Mouse (Mus musculus) heart, postnatal 14 days (tissue): ENCODE results near the gene Gprin2. TPM values are rescaled to one million over a fixed set of nuclear protein-coding genes. Genes with fewer than 3 reads are reported as not detected.
A peak's percentile ranks its signal among the peaks of the same experiment; 100 is the strongest.

Source experiments
- DNase-seq, 2 experiments: peaks; one replicate each; pipeline ENCODE4 v3.0.0; 2021 to 2022
- intact Hi-C: fragments of 180-260 bp; cut with DNase I; formaldehyde crosslinking; loops from one replicate; pipeline ENCODE4 v1.15.1; 2025
- long read RNA-seq, 2 experiments: library from polyadenylated mRNA; stranded (forward); transcript quantifications; one replicate each; pipeline ENCODE4 v2.0.0; 2021
- total RNA-seq, 2 experiments: library from RNA; stranded (reverse); gene quantifications; 2 replicates each; pipeline ENCODE4 v1.2.3; 2021

Gprin2 gene
- under 1 TPM; 0.07 TPM for total RNA-seq
- long read RNA-seq, experiment 1 = 0 reads
- long read RNA-seq, experiment 2 = 0 reads

DNA sequence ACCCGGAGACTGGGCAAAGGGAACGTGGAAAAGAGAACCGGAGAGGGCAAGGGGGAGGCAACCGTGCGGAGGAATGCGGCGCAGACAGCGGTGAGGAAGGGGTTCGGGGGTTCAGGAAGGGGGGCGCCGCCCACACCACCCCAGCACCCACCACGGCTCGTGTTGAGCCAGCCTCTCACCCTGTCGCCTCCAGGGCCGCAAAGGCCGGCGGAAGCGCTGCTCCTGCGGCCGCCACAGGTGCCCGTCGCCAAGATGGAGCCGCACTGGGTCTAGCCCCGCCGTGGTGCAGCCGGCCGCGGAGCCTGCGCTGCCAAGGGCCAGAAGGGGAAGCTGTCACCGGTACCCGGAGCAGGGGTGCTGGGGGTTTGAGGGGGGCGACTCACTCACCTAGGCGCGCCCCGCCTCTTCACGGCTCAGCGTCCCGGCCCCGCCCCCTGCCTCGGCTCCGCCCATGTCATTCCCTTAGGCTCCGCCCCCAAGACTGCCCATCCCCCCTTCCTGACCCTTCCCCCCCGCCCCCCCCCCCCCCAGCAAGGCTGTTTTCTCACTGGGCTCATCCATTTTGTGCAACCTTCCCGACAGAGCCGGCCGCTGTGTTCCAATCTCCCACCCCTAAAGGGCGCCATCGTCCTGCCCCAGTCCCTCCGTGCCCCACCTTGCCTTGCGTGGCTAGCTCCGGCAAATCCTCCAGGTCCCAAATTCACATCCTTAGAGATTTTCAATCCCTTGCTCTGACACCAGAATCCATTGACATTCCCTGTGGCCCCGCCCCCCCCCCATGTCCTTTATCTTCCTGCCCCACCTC, at the start of gene Gprin2:
TSS of gene Gprin2 (minus strand) at position 423 of the 805 bp plus-strand sequence.
- DNase-seq = peak; percentile 26 to 29
- intact Hi-C loops = no loop called here

DNA sequence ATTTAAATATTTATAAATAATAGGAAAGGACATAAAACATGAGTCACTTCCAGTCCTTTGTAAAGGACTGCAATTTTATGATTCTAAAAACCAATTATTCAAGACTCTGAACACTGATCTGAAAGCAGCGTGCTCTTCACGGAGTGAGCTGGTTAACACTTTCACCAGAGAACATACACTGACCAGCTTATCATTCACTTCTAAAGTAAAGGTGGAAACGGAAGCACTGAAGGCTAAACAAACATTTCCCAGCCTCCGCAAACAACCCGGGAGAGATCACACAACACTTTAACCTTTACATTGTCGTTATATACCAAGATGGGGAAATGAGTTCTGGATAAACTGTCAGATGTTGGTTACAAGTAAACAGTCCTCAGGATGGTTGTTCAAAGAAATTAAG, 39.2 kb upstream of the Gprin2 start:
- intact Hi-C loops = no loop called here
- no peak for DNase-seq

- intact Hi-C loops = no loop called here
- DNase-seq = no peak
Measured at GRCm38 (mm10) chr14:34240263-34240662, 38.8 kb upstream of the Gprin2 start.

- intact Hi-C loops = loop anchor here (1.0 to 5.0 kb wide), 3 partner anchors 128 to 278 kb away; no protein-coding TSS in a partner anchor
- peak; percentile 59 to 69 for DNase-seq
Measured at GRCm38 (mm10) chr14:34234630-34235380, 33.4 kb upstream of the Gprin2 start.

GRCm38 (mm10) chr14:34233846-34234245, 32.4 kb upstream of the Gprin2 start:
- DNase-seq = no peak
- intact Hi-C loops = no loop called here

DNA sequence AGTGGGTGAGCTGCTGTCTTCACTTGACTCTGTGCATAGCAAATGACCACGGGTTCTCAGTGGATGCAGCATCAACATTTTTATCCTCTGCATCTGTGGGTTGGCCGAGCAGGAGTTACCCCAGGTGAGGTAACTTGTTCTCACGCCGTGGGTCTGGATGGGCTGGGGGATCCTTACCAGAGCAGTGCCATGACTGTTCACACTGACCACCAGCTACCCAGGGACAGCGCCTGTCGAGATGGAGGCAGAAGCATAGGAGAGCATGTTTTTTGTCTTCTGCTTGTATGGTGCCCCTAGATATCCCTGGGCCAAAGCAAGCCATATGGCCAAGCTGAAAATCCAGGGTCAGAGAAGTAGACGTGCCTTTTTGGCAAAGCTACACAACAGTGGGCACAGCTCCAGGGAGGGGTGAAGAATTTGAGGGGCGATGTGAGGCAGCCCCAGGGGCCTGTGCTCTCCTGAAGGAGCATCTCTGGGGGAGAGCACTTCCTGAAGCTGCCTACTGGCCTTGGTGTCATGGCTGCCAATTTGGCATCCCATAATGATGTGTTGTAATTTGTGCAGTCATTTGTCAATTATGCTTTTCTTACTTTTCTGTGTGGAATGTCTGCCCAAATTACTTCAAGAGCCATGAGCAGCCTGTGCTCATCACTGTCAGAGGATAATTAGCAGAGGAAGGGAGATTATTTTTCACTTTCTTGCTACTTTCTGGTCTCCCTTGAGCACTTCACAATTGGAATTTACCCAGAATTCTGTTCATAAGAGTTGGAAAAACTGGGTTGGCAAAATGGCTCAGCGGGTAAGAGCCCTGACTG, 31.6 kb upstream of the Gprin2 start:
- intact Hi-C loops = no loop called here
- no peak for DNase-seq

- intact Hi-C loops = no loop called here
- no peak for DNase-seq
Measured at GRCm38 (mm10) chr14:34232340-34232739, 30.9 kb upstream of the Gprin2 start.

DNA sequence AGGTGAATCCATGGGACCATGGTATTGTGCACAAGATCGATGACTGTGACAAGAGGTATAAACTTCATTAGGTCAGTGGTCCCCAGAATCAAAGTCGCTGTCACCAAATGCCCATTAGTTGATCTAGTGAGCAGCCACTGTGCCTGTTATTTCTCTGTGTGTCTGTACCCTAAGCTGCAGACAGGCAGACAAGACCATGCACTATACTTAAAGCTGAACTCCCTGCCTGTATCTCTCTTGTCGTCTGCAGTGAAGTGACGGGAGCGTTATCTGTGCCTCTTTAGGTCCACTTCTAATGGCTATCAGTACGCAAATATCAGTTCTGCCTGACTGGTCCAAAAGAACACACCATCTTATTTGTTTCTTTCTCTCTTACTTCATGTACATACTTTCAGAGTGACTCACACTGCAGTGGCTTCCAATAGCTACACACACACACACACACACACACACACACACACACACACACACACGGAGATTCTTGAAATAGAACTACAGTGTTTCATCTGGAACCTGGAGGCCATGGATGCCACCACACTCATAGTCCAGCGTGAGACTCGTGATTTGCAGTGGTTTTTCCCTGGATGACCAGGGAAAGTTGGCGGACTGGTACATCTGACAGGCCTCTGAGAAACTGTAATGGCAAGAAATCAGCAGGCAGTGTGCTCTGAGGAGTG, 27.5 kb upstream of the Gprin2 start:
- intact Hi-C loops = no loop called here
- no peak for DNase-seq

DNA sequence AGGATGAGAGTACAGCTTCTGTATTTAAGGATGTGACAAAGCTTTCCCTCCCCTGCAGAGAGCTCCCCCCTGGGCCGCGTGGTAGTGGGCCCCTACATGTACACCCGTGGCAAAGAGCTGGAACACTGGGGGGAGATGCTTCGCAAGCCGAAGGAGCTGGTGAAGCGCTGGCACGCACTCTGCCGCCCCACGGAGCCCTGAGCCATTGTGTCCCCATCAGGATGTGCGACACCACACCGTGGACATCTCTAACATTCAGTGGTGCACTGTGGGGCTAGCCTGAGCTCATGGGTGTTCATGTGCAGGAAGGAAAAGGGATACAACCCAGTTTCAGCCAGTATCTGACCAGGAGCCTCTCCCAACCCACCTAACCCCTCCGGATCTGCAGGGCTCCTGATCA, 26.5 kb upstream of the Gprin2 start:
- DNase-seq = no peak
- intact Hi-C loops = no loop called here

DNA sequence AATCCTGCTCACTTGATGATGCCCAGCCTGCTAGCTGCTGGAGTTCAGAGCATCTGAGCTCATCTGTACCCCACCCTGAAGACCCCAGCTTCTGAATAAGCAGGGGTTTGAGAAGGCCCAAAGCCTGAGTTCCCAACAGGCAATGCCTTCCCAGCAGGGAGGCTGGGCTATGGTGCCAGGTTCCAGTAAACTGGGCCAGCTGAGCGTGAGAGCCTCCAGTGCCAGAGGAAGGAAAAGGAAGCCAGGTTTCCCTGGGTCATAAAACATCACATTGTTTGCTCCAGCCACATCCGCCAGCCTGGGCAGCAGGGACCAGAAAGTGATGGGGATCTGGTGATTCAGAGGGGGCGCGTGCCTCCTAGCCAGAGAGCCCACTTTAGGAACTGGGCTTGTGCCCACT, 25.1 kb upstream of the Gprin2 start:
- no peak for DNase-seq
- intact Hi-C loops = no loop called here

DNA sequence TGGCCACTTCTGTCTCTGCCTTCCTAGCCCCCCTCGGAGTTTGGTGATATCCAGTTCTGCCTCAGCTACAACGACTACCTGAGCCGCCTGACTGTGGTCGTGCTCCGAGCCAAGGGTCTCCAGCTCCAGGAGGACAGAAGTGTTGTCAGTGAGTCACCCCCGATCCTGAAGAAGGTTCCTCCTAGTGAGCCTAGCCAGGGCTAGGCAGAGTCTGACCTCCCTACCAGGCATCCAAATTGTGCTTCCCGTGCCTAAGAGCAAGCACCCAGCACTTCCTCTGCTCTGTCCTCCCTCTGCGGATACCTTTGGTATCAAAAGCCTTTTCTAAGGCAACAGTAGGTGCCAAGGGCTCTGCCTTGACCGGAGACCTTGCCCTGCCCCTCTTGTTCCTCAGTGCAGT, 24.5 kb upstream of the Gprin2 start:
- intact Hi-C loops = no loop called here
- no peak for DNase-seq

DNA sequence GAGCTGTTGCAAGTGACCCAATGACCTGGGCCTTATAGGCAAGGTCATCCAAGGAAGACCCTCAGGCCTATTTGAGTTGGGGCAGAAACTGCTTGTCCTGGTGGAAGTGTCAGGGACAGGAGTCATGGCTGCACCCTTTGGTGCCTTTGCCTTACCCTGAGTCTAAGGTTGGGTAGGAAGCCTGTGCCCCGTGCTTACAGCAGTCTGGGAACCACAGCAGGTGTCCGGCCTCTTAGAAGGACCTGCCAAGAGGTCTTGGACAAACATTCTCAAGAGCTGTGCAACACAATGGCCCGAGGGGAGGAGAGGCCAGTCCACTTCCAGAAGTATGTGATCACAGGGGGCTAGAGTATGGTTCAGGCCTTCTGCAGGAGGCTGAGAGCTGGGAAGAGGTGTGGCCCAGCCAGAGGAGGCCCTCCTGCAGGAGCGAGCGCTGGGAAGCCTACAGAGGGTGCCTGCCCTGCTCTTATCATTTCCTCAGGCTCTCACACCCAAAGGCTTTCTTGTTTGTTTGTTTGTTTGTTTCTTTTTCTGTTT, 22.0 kb upstream of the Gprin2 start:
- DNase-seq = no peak
- intact Hi-C loops = no loop called here

GRCm38 (mm10) chr14:34221416-34222077, 20.1 kb upstream of the Gprin2 start:
- intact Hi-C loops = no loop called here

GRCm38 (mm10) chr14:34220426-34220825, 19.0 kb upstream of the Gprin2 start:
- intact Hi-C loops = no loop called here
- DNase-seq = no peak

More at GRCm38 (mm10) chr14:34221416-34222077, 20.1 kb upstream of the Gprin2 start:
- peak in 1 of 2 experiments; percentile 30 for DNase-seq

- intact Hi-C loops = no loop called here
- no peak for DNase-seq
Measured at GRCm38 (mm10) chr14:34219786-34220198, 18.3 kb upstream of the Gprin2 start.

- intact Hi-C loops = no loop called here
- DNase-seq = no peak
Measured at GRCm38 (mm10) chr14:34219295-34219694, 17.8 kb upstream of the Gprin2 start, which contains the start of gene Syt15. TSS of gene Syt15 (plus strand) at chr14:34219595.

GRCm38 (mm10) chr14:34215451-34216127, 14.1 kb upstream of the Gprin2 start:
- intact Hi-C loops = no loop called here
- DNase-seq = peak in 1 of 2 experiments; percentile 23

DNA sequence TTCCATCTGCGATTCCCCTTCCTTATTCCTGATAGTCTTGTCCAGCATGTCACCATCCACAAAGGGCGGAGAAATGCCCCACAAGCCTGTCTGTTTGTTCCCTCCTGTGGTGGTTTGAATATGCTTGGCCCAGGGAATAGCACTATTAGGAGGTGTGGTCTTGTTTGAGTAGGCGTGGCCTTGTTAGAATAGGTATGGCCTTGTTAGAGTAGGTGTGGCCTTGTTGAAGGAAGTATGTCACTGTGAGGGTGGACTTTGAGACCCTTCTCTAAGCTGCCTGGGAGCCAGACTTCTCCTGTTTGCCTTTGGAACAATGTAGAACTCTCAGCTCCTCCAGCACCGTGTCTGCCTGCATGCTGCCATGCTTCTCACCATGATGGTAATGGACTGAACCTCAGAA, 8.5 kb upstream of the Gprin2 start:
- intact Hi-C loops = loop anchor here (2.0 kb wide), 1 partner anchor 129 kb away; no protein-coding TSS in a partner anchor
- no peak for DNase-seq

DNA sequence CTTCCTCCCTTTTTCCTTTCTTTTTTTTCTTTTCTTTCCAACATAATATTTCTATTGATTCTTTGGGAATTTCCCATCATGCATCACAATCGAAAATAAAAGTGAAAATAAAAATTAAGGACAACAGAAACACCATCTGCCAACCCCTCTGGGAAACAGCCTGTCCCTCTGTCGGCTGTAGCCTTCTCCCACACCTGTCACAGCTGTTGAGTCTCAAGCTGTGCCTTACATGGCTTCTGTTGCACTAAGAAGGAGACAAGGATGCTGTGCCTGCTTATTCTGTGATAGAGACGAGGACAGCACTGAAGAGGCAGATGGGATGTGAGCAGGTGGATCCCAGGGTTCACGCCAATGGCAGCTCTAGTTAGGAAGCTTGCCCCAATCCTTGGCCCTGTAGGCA, 7.6 kb upstream of the Gprin2 start:
- no peak for DNase-seq
- intact Hi-C loops = loop anchor here (2.0 kb wide), 1 partner anchor 128 kb away; no protein-coding TSS in a partner anchor
